Mouse (Mus musculus) embryonic facial prominence, embryonic 12.5 days (tissue): Measurements from ENCODE around the gene Sbno2. TPM values are rescaled to one million over a fixed set of nuclear protein-coding genes. Genes with fewer than 3 reads are reported as not detected.

Experiments
- ATAC-seq: fragments of 200-750 bp; cut with Nextera tagmentation; 2 replicates; pipeline ENCODE4 v1.8.0; 2017; ENCODE audit not compliant: insufficient number of reproducible peaks, insufficient read depth, low FRiP score, low TSS enrichment
- H3K27ac ChIP-seq: fragments of 300-500 bp; sonication (generic); 2 replicates; pipeline ENCODE4 v1.5.1; 2016; ENCODE audit warnings: mild to moderate bottlenecking
- H3K27me3 ChIP-seq: fragments of 300-500 bp; sonication (generic); 2 replicates; pipeline ENCODE4 v1.6.1; 2016; ENCODE audit warnings: mild to moderate bottlenecking, moderate library complexity
- H3K36me3 ChIP-seq: fragments of 300-500 bp; sonication (generic); 2 replicates; pipeline ENCODE4 v1.6.1; 2016; ENCODE audit warnings: mild to moderate bottlenecking
- H3K4me1 ChIP-seq: fragments of 300-500 bp; sonication (generic); 2 replicates; pipeline ENCODE4 v1.6.1; 2016
- H3K4me2 ChIP-seq: fragments of 300-500 bp; sonication (generic); replicated peaks from 2 replicates; pipeline ENCODE4 v1.6.1; 2016; ENCODE audit warnings: mild to moderate bottlenecking, moderate library complexity
- H3K4me3 ChIP-seq: fragments of 300-500 bp; sonication (generic); 2 replicates; pipeline ENCODE4 v1.5.1; 2016; ENCODE audit warnings: mild to moderate bottlenecking
- H3K9ac ChIP-seq: fragments of 300-500 bp; sonication (generic); 2 replicates; pipeline ENCODE4 v1.6.1; 2016; ENCODE audit warnings: mild to moderate bottlenecking, moderate library complexity
- H3K9me3 ChIP-seq: fragments of 300-500 bp; sonication (generic); 2 replicates; pipeline ENCODE4 v1.6.1; 2016; ENCODE audit warnings: mild to moderate bottlenecking, moderate library complexity
- WGBS: fragments of 180-500 bp; shearing (Covaris S2); methylation state at CpG from one replicate; pipeline ENCODE4 v1.1.7; 2016; 5-methylcytosine and 5-hydroxymethylcytosine counted together
- polyA plus RNA-seq: library from polyadenylated mRNA; unstranded; fragments of >200 nt; fragmentation: Nextera tagmentation; extraction: Ambion mirVana; gene quantifications from 2 replicates; pipeline ENCODE4 v1.2.1, GENCODE M21; 2016

Gene Sbno2
- polyA plus RNA-seq, 1 experiment from 2014 or later = 15.2 TPM

- Histone ChIP-seq H3K9ac (no peak overlapping the region), H3K4me1 (peaks cover 28% of the 10 kb centered on the region), H3K27me3 (no peaks in the 10 kb centered on the region), H3K4me2 (no peak overlapping the region), H3K27ac (no peak overlapping the region), H3K9me3 (no peaks in the 10 kb centered on the region), H3K36me3 (no peaks in the 10 kb centered on the region), H3K4me3 (no peak overlapping the region)
- ATAC-seq = no peak
- WGBS = 92% methylated on average over 5 of the region's 5 CpGs
Measured at GRCm38 (mm10) chr10:80098630-80099029, 6.7 kb downstream of the Sbno2 start.

GRCm38 (mm10) chr10:80097275-80097674 lies 8.1 kb downstream of the Sbno2 start:
- Histone ChIP-seq H3K27ac (no peak overlapping the region), H3K4me2 (0 out of 2 replicates have a peak overlapping the region, but pooled peaks have one; percentile 12), H3K4me3 (no peak overlapping the region), H3K36me3 (no peaks in the 10 kb centered on the region), H3K9me3 (no peaks in the 10 kb centered on the region), H3K27me3 (no peaks in the 10 kb centered on the region), H3K9ac (0 out of 2 replicates have a peak overlapping the region, but pooled peaks have one; percentile 20), H3K4me1 (peaks cover 24% of the 10 kb centered on the region)
- WGBS = 13% methylated on average over 7 of the region's 7 CpGs
- no peak for ATAC-seq

- WGBS = 75% methylated on average over 5 of the region's 5 CpGs
- H3K27ac ChIP-seq = peak overlapping the region; percentile 31; the same call in 1 of the 2 replicates
- peaks cover 15% of the 10 kb centered on the region for H3K4me1 ChIP-seq
- H3K4me2 ChIP-seq = no peak overlapping the region
- H3K27me3 ChIP-seq = no peaks in the 10 kb centered on the region
- no peak overlapping the region for H3K4me3 ChIP-seq
- no peaks in the 10 kb centered on the region for H3K9me3 ChIP-seq
- no peak overlapping the region for H3K9ac ChIP-seq
- ATAC-seq = no peak
- H3K36me3 ChIP-seq = no peaks in the 10 kb centered on the region
Measured at GRCm38 (mm10) chr10:80095547-80095946, 9.8 kb downstream of the Sbno2 start.

GRCm38 (mm10) chr10:80094684-80095083 lies 10.7 kb downstream of the Sbno2 start:
- WGBS = 78% methylated on average over 3 of the region's 3 CpGs
- no peaks in the 10 kb centered on the region for H3K27me3 ChIP-seq
- H3K27ac ChIP-seq = no peak overlapping the region
- no peaks in the 10 kb centered on the region for H3K36me3 ChIP-seq
- no peak overlapping the region for H3K4me2 ChIP-seq
- no peaks in the 10 kb centered on the region for H3K9me3 ChIP-seq
- no peak for ATAC-seq
- H3K9ac ChIP-seq = no peak overlapping the region
- H3K4me3 ChIP-seq = no peak overlapping the region
- H3K4me1 ChIP-seq = peaks cover 12% of the 10 kb centered on the region

GRCm38 (mm10) chr10:80094085-80094484 lies 11.3 kb downstream of the Sbno2 start:
- no peak overlapping the region for H3K4me2 ChIP-seq
- peaks cover 12% of the 10 kb centered on the region for H3K4me1 ChIP-seq
- no peaks in the 10 kb centered on the region for H3K36me3 ChIP-seq
- H3K27me3 ChIP-seq = no peaks in the 10 kb centered on the region
- no peaks in the 10 kb centered on the region for H3K9me3 ChIP-seq
- no peak overlapping the region for H3K4me3 ChIP-seq
- no peak for ATAC-seq
- WGBS = 93% methylated on average over 6 of the region's 6 CpGs
- no peak overlapping the region for H3K9ac ChIP-seq
- H3K27ac ChIP-seq = no peak overlapping the region

- Histone ChIP-seq H3K4me1 (peaks cover 9% of the 10 kb centered on the region), H3K9ac (no peak overlapping the region), H3K36me3 (no peaks in the 10 kb centered on the region), H3K9me3 (no peaks in the 10 kb centered on the region), H3K4me3 (no peak overlapping the region), H3K27me3 (no peaks in the 10 kb centered on the region), H3K27ac (no peak overlapping the region), H3K4me2 (no peak overlapping the region)
- no peak for ATAC-seq
- WGBS = 90% methylated on average over 5 of the region's 5 CpGs
Measured at GRCm38 (mm10) chr10:80092690-80093089, 12.7 kb downstream of the Sbno2 start.

- no peaks in the 10 kb centered on the region for H3K27me3 ChIP-seq
- no peak overlapping the region for H3K4me3 ChIP-seq
- H3K36me3 ChIP-seq = no peaks in the 10 kb centered on the region
- no peak overlapping the region for H3K27ac ChIP-seq
- H3K9me3 ChIP-seq = no peaks in the 10 kb centered on the region
- 91% methylated on average over 6 of the region's 6 CpGs for whole genome bisulfite sequencing
- no peak for ATAC-seq
- H3K9ac ChIP-seq = no peak overlapping the region
- H3K4me1 ChIP-seq = no peaks in the 10 kb centered on the region
- no peak overlapping the region for H3K4me2 ChIP-seq
Measured at GRCm38 (mm10) chr10:80091527-80091926, 13.8 kb downstream of the Sbno2 start.

- no peak for ATAC-seq
- no peak overlapping the region for H3K4me2 ChIP-seq
- H3K9ac ChIP-seq = no peak overlapping the region
- H3K4me3 ChIP-seq = no peak overlapping the region
- H3K4me1 ChIP-seq = no peaks in the 10 kb centered on the region
- no peaks in the 10 kb centered on the region for H3K27me3 ChIP-seq
- WGBS = 55% methylated on average over 4 of the region's 4 CpGs
- no peaks in the 10 kb centered on the region for H3K9me3 ChIP-seq
- H3K27ac ChIP-seq = no peak overlapping the region
- peaks cover 9% of the 10 kb centered on the region; the same call in 1 of the 2 replicates for H3K36me3 ChIP-seq
Measured at GRCm38 (mm10) chr10:80089146-80089545, 16.2 kb downstream of the Sbno2 start.

GRCm38 (mm10) chr10:80087483-80087882 lies 17.9 kb downstream of the Sbno2 start:
- 83% methylated on average over 8 of the region's 8 CpGs for WGBS

GRCm38 (mm10) chr10:80086847-80087246 lies 18.5 kb downstream of the Sbno2 start:
- Histone ChIP-seq H3K27ac (no peak overlapping the region), H3K36me3 (peaks cover 30% of the 10 kb centered on the region), H3K9ac (no peak overlapping the region), H3K4me1 (no peaks in the 10 kb centered on the region), H3K27me3 (no peaks in the 10 kb centered on the region), H3K9me3 (no peaks in the 10 kb centered on the region), H3K4me3 (no peak overlapping the region), H3K4me2 (no peak overlapping the region)
- 80% methylated on average over 3 of the region's 3 CpGs for WGBS
- ATAC-seq = no peak

More at GRCm38 (mm10) chr10:80087483-80087882, 17.9 kb downstream of the Sbno2 start:
- Histone ChIP-seq H3K27me3 (no peaks in the 10 kb centered on the region), H3K4me2 (no peak overlapping the region), H3K9me3 (no peaks in the 10 kb centered on the region), H3K27ac (no peak overlapping the region), H3K36me3 (peaks cover 24% of the 10 kb centered on the region), H3K9ac (no peak overlapping the region), H3K4me3 (no peak overlapping the region), H3K4me1 (no peaks in the 10 kb centered on the region)
- ATAC-seq = no peak

GRCm38 (mm10) chr10:80084817-80085487 lies 20.4 kb downstream of the Sbno2 start:
- no peak overlapping the region for H3K9ac ChIP-seq
- no peaks in the 10 kb centered on the region for H3K27me3 ChIP-seq

GRCm38 (mm10) chr10:80081075-80081474 lies 24.3 kb downstream of the Sbno2 start:
- Histone ChIP-seq H3K4me2 (no peak overlapping the region), H3K36me3 (peaks cover 58% of the 10 kb centered on the region), H3K4me3 (no peak overlapping the region), H3K9ac (no peak overlapping the region), H3K27me3 (no peaks in the 10 kb centered on the region), H3K4me1 (no peaks in the 10 kb centered on the region), H3K27ac (no peak overlapping the region), H3K9me3 (no peaks in the 10 kb centered on the region)
- WGBS = 76% methylated on average over 3 of the region's 3 CpGs
- no peak for ATAC-seq

More at GRCm38 (mm10) chr10:80084817-80085487, 20.4 kb downstream of the Sbno2 start:
- H3K9me3 ChIP-seq = no peaks in the 10 kb centered on the region
- no peak for ATAC-seq
- H3K27ac ChIP-seq = no peak overlapping the region
- H3K4me1 ChIP-seq = no peaks in the 10 kb centered on the region
- H3K4me2 ChIP-seq = no peak overlapping the region
- H3K36me3 ChIP-seq = peaks cover 48% of the 10 kb centered on the region
- no peak overlapping the region for H3K4me3 ChIP-seq
- 68% methylated on average over 9 of the region's 9 CpGs for WGBS
